Mouse (Mus musculus) ovary, adult 18-20 months (tissue): ENCODE results near the gene Plk1.

Source experiments
- DNase-seq: peaks from one replicate; pipeline ENCODE4 v3.0.0; 2022; ENCODE audit warnings: low spot score, mixed read lengths

Gene Plk1

DNA sequence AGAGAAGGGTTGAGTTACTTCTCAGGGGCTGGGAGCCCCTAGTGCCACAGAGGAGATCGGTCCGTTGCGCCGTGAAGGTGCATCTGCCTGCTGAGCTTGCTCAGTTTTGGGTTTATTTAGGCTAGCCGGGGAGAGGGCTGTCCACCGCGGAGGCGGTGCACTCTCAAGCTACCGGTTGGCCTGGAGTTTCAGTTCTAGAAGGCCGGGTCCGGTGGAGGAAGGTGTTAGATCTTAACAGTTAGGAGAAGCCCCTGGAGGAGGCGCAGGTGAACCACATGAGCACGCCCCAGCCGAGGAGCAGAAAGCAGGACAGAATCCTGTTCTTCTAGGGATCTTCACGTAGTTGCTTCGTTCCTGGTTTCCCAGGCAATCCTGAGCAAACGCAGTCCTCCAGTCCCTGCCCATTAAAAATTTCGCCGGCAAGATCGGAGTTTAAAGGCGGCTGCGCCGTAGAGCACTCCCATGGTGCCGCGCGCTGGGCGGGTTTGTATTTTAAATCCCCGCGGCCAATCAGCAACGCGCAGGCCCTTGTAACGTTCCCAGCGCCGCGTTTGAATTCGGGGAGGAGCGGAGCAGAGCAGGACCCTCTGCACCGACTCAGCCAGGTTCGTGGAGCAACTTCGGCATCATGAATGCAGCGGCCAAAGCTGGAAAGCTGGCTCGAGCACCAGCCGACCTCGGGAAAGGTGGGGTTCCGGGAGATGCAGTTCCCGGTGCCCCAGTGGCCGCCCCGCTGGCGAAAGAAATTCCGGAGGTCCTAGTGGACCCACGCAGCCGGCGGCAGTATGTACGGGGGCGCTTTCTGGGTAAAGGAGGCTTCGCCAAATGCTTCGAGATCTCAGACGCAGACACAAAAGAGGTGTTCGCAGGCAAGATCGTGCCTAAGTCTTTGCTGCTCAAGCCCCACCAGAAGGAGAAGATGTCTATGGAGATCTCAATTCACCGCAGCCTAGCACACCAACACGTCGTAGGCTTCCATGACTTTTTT lies at the start of gene Plk1:
Gene Plk1 (plus strand): TSS at position 525 of the 988 bp plus-strand sequence.
- DNase-seq: peak; percentile 68

DNA sequence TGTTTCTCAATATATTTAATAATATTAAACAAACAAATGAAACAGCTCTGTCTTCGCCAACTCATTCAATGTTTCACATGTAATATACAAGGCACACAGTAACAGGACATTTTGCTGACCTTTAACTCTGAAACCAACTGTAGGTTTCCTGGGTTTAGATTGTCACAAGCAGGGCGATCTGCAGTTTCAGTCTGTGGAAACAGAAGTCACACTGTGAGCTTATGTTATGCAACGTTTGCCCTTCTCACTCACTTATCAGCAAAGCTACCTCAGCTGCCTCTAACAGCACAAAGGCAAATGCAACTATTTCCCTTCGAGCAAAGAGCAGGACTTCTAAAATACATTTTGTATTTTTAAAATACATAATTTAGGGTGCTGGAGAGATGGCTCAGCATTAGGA lies 35.7 kb upstream of the Plk1 start:
- DNase-seq: no peak

DNA sequence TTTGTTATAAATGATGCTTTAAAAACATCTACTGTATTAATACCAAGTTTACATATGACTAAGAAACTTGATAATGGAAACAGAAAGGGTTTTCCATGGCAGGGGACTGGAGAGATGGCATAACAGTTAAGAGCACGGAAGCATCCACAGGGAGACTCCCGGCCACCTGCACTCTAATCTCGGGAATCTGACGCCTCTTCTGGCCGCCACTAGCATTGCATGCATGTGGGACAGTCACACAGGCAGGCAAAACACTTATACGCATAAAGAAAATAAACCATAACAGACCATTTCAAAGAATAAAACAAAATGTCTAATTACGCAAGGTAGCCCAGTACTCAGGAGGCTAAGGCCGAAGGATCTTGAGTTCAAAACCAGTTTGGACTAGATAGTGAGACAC lies 33.6 kb upstream of the Plk1 start:
- no peak for DNase-seq

DNA sequence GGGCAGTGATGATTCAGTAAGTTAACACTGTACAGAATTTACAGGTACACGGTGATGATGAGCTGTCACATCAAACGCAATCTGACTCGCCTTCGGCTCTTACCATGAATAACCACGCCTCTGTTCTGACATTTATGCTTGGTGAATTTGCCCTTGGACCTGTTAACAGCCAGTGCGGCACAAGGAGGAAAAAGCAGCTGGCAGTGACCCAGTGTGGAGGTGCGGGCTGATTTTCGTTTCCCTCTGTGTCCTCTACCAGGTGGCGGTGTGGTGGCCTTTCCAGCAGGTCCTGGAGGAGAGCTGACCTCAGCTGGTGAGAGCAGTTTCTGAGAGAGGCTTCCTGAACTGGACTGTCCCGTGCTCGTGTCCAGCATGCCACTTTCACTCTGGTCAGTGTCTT lies 32.3 kb upstream of the Plk1 start:
- no peak for DNase-seq

DNA sequence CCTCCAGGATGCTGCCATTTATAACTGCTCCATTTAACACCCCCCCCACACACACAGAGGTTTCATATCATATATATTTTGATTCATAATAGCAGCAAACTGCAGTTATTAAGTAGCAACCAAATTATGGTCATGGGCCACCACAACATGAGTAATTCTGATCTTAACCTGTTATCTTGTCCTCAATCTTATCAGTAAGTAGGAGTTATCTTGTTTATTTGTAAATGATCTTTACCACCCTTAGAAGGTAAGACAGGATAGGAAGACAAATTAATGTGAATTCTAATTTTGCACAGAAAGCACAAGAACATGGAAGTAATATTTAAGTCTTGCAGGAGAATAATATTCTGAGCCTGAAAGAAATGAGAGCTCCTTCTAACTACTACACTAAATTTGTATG lies 27.4 kb upstream of the Plk1 start:
- no peak for DNase-seq

DNA sequence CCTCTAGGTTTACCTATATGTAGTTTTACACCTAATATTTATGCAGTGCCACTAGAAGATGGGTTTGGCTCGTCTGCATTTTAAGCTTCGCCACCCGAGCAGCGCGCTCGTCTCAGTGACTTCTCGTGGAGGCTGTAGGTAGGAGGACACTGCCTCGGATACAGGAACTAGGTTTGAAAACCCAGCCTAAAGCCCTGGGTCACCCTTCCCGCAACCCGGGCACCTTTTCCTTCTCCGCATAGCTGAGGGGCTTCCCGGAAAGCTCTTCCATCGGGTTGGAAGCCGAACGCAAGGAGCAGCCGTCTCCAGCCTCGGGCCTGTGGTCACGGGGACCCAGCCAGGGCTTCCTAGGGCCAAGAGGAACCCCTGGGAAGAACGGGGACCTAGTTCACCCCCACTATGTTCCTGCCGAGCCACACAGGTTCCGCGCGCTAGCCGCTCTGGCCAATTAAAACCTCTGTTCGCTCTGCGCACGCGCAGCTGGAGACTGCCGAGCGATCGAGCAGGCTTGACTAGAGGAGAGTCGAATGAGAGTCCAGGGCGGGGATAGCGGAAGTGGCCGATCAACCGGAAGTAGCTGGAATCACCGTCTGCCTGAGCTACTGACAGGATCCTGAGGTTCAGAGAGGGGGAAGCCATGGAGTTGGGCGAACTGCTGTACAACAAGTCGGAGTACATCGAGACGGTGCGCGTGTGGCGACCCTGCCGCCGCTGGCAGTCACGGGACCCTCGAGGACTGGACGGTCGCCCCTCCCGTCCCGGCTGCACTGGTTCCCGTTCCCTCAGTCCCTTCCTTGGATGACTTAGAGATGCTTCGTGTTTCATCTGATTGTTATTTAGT lies 26.5 kb upstream of the Plk1 start, which contains the start of the genes Palb2 and Dctn5:
Gene Palb2 (minus strand): TSS at position 489 of the 841 bp plus-strand sequence.
Gene Dctn5 (plus strand): TSS at position 545 of the 841 bp plus-strand sequence.
- DNase-seq: peak; percentile 95

DNA sequence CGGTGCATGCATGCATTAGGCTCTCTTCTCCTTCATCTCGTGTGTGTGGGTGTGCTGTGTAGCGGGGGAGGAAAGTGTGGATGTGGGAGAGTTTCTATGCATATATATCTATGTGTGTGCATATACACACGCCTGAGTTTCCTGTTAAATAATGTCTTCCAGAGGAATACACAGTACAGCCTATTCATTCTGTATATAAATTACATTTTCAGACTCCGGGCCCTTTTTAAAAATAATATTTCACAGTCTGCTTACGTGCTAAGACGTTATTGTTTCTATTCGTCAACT lies 26.0 kb upstream of the Plk1 start:
- DNase-seq: no peak

DNA sequence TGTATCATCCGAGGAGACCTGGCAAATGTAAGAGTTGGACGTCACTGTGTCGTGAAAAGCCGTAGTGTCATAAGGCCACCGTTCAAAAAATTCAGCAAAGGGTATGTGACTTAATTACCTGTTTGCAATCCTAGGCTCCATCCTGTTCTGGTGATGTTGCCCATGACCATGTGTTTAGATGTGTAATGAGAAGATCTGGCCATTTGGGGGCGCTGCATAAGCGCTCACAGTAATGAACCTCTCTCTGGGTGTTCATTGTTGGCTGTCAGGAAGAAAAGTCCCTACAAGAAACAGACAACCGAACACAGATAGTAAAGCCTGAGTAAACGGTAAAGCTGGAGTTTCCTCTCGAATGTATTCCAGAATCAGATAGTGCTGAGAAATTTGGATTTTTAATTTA lies 24.2 kb upstream of the Plk1 start:
- no peak for DNase-seq

DNA sequence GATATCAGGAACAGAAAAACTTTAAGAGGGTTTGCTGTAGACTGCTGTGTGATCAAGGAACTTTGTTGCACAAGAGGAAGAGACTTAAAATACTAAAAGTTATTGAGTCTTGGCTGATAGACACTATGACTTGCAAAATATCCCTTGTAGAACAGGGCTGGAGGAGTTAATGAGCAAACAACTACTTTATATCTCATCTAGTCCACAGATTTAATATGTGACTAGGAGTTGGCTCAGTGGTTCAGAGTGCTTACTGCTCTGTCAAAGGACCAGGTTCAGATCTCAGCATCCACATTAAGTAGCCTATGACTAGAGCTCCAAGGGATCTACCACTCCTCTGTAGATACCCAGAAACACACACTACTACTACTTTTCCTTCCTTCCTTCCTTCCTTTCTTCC lies 22.2 kb upstream of the Plk1 start:
- no peak for DNase-seq

DNA sequence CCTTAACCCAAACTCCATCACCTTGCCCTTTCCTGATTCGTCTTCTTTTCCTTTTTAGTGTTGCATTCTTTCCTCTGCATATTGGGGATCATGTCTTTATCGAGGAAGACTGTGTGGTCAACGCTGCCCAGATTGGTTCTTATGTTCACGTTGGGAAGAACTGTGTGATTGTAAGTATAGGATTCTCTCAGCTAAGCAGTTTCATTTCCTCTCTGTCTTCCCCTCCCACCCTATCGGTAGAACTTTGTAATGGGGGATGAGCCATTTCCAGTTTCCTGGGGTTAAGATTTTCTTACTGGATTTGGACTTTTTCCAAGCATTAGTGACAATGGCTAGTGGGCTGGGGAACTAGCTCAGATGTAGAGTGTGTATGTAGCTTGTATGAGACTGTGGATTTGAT lies 21.0 kb upstream of the Plk1 start:
- DNase-seq: no peak

DNA sequence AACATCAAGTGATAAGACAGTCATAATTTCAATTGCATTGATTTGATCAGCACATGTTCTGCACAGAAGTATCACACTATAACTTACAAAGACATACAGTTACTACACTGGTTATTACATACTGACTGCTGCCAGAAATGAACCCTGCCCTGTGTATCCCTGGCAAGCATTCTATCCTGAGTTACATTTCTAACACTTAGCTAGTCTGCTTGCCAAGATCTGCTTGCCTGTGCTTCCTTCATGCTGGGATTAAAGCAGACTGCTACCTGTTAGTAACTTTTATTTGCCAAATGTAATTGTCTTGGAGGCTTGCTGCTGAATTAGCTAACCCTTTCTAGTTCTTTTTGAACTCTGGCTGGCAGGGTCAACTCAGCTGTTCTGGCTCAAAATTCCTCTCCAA lies 18.2 kb upstream of the Plk1 start:
- no peak for DNase-seq

DNA sequence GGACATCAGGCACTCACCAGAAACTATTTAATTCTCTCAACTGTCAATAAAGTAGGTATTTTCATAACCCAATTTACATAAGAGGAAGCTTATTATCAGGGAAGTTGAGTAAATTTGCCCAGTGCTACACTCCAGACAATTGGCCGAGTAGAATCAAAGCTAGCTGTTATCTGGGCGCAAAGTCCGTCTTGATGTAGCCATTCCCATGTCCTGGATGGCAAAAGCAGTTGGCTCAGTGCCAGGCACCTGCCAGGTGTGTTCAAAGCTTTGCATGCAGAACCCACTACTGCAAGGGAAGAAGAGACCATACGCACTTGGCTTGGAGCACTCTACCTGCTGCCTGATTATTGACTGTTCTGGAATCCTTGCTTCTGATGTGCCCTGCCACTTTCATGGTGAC lies 6.8 kb upstream of the Plk1 start:
- no peak for DNase-seq

DNA sequence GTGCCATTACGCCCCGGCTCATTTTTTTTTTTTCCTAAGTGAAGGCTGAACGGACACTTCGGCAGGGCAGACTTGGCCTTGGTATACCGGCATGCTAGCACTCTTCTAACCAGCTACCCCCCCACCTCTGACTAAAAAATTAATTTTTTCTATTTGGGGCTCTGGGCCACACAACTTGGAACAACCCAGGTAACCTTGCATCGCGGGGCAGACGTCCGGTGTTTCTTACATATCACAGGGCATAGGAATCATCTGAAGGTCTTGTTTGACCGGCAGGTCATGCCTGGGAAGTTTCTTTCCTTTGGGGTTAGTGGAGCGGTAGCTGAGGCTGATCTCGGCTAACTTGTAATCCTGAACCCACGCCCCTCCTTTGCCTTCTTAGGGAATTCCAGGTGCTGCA lies 751 bp upstream of the Plk1 start:
- DNase-seq: no peak

DNA sequence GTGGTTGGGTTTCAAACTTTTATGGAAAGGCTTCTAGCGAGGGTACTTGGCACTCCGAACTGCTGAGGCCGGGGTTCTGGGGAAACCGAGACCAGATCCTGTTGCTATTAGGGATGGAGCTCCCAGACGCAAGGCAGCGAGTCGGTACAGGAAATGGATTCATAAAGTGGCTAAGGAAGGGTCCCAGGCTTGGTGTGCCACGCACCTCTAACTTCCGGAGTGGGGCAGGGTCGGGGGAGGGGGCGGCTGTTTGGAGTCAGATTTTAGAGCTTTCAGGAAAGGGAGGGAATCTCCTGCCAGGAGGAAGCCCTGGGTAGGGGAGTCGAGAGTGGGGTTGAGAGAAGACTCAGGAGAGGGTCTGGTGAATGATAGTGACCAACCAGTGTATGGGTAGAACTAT lies 798 bp downstream of the Plk1 start:
- no peak for DNase-seq

DNA sequence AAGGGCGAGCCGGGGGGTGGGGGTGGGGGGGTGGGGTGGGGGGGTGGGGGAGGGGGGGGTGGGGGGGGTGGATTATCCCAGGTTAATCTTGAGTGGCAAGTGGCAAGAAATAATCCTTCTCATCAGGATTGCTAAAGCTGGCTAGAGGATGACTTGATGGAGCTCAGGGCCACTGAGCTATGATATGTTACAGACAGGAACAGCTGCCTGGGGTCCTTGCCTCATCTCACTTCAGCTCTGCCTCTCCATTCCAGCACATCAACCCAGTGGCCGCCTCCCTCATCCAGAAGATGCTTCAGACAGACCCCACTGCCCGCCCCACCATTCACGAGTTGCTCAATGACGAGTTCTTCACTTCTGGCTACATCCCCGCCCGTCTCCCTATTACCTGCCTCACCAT lies 4.5 kb downstream of the Plk1 start:
- DNase-seq: no peak

DNA sequence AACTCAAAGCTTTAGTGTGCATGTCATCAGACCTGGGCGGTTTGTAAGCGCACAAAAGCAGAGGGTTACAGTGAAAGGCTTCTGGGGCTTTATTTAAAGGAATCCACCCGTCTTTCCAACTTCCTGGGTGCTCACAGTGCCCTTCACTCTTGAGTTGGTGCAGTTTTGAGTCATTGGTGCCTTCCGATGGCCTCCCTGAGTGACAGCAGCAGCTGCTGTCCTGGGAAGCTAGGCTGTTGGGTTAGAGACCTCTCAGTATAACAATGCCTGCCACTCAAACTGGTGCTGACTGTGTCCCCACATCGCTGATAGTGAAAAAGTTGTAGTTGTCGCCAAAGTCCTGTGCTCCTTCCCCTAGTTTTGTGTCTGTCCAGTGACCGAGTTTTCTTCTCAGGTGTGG lies 8.0 kb downstream of the Plk1 start:
- no peak for DNase-seq

DNA sequence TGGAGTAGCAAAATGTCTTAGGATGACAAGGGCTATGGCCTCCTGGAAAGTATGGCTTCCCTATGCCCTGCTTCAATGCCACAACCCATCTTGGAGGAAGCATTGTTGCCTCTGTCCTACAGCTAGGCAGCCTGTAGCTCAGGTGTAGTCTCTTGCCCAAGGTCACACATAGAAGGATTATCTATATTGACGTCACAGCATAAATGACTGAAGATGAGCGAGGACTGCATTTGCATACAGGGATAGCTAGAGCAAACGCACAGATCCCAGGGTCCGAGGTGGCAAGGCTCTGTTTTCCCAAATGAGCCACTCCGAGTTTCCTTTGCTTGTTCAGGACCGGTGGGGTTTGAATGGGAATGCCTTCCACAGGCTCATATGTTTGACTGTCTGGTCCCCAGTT lies 11.5 kb downstream of the Plk1 start:
- DNase-seq: no peak

DNA sequence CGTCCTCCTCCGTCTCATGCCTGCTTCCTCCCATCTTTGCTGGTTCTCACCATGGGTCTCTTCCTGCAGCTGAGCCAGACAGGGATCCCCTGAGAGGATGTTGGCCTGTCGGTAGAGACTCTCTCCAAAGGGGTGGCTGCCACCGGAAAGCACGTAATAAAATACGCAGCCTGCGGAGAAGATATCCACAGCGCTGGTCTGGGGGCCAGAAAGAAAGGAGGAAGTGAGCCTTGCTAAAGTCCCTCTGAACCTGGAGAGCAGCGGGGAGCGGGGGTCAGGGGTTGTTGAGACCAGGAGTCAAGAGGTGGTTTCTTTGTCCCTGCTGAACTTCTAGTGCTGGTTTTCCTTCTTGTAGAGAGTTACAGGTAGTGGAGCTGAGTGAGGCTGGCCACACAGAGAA lies 12.4 kb downstream of the Plk1 start:
- DNase-seq: no peak

DNA sequence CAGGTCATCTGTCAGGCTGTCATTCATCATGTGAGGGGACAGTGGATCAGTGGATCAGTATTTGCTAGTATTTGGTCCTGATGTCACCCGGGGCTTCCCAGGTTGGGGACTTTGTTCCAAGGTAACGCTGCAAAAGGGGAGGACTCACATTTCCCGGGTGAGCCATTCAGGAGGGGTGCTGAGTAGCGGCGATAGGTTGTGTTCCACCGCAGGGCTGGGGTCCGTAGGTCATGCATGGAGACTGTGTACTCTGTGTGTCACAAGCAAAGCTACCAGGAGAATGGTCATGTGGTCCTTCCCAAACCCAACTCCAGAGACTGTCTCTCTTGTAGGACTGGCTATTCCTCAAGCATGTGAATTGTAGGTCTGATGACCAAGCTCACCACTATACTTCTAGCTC lies 21.5 kb downstream of the Plk1 start:
- no peak for DNase-seq

DNA sequence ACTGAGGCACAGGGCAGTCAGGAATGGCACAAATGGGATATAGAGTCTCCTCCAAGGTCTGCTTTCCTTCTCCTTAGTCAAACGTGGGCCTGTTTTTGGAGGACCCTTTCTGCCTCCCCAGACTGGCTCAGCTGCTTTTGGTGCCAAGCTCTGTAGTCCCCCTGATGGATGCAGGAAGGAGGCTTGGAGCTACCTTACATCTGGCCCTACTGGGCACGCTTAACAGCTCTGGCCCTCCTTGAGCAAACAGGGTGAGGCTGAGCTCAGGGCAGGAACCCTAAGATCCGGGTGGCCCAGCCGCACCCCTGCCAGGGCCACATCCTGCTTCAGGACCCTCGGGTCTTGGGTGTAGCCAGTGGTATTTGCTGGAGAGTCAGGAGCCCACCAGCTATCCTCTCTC lies 25.3 kb downstream of the Plk1 start:
- DNase-seq: no peak

DNA sequence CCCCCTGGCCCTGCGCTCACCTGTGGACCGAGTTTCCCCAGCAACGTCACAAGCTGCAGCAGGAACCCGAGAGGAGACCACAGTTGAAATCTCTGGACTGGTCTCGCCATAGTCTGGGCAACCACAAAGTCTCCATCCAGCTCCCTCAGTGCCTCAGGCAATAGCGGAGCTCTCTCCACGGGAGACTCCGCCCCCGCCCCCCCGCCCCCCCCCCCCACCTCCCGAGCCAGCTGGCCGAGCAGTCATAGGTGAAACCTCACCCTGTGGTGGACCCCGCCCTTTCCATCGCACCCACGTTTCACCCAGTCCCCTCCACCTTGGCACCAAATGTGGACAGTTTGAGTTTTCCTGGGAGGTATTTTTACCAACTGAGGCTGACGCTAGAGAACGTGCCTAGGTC lies 26.8 kb downstream of the Plk1 start, which contains the start of gene Ern2:
Gene Ern2 (minus strand): TSS at position 165 of the 400 bp plus-strand sequence.
- DNase-seq: no peak

DNA sequence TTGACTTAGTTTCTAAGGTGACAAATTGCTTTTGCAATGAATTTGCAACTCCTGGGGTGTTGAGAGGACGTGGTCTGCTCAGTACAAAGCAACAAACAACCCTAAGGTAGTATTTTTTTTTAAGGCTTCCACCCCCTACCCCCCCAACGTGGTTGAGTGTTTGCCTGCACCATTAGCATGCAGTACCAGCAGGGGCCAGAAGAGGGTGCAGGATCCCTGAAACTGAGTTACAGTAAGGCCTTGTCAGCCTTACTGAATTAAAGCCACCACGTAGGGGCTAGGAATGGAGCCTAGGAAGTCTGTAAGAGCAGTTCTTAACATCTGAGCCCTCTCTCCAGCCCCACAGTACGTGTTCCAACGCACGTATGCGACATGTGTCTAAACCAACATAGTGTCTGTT lies 30.2 kb downstream of the Plk1 start:
- no peak for DNase-seq

DNA sequence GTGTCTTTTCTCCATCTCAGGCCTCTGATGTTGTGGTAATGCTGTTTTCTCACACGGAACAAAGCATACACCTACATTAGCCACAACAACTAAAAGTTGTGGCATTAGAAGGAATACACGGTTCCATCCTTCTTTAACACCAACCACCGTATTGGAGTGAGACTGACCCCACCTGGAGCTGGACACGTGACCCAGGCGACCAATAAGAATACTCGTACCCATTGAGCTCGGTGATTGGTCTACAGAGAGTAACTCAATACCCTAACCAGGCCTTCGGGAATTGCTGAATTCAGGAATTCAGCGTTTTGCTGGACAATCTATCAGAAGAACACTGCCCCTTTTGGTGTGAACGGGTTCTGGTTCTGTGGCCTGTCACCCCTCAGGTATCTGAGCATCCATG lies 31.9 kb downstream of the Plk1 start:
- no peak for DNase-seq
